Mouse (Mus musculus): ENCODE results near the gene Kpna4. TPM values are rescaled to one million over a fixed set of nuclear protein-coding genes. Genes with fewer than 3 reads are reported as not detected.

Kpna4 gene
- 46.0 and 48.5 TPM in 2 replicates for polyA plus RNA-seq (2014; fragmentation: Nextera tagmentation; extraction: Ambion mirVana)

DNA sequence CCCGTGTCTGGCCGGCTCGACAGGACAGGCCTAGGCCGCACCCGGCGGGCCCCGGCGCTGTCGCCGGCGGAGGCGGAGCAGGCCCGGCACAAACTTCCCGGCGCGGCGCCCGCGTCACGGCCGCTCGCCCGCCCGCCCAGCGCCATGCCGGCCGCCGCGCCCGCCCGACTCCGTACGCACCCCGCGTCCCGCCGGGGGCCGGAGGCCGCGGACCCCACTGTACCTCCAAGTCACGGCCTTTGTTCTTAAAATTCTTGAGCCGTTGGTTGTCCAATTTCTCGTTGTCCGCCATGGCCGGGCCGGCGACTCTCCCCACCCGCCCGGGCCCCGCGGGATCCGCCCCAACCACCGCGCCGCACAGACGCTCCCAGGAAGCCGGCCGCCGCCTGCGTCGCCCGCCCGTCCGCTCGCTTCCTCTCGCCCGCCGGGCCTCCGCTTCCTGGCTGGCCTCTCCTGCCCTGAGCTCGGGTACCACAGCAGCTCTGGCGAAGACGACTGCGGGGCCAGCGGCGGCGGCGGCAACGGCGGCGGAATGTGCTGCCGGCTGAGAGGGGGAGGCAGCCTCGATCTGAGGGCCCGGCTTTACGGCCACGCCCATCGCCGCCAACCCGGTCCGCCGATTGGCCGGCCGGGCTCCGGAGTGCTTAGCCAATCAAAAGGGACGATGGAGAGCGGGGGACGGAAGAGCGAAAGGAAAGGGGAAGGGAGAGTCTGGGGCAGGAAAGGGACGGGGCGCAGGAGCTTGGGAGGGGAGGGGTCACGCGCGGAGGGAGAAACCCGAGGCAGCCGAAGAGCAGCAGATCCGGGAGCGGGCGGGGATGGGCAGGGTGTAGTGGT, at the start of gene Kpna4:
Kpna4 (minus strand) TSS at position 605 of the 837 bp plus-strand sequence.
- H3K4me2 ChIP-seq (ENCODE audit: low read depth): peak within 1 kb of the TSS; percentile 50
- H3K4me3 ChIP-seq (ENCODE audit: low read depth, low read length): peak within 1 kb of the TSS; percentile 95
- ATAC-seq (ENCODE audit: insufficient read depth, low FRiP score, low TSS enrichment) (peak; percentile 98), DNase-seq (ENCODE audit: low spot score) (peak; percentile 97)
- H3K36me3 ChIP-seq (ENCODE audit: control insufficient read depth, insufficient read depth, low read length): no peaks in the 10 kb centered on the region
- H3K27me3 ChIP-seq (ENCODE audit: control insufficient read depth, insufficient read depth, low read length): no peaks in the 10 kb centered on the region
- peaks cover 11% of the 10 kb centered on the region; the same call in 1 of the 2 replicates for H3K4me1 ChIP-seq (ENCODE audit: control insufficient read depth, insufficient read depth, low read length)
- peak within 1 kb of the TSS; percentile 94 for H3K9ac ChIP-seq (ENCODE audit: low read length)
- H3K9me3 ChIP-seq (ENCODE audit: control insufficient read depth, low read length): no peaks in the 10 kb centered on the region
- peak within 1 kb of the TSS; percentile 95 for H3K27ac ChIP-seq (ENCODE audit: low read depth, low read length)
- WGBS: under 1% methylated on average over 90 of the region's 107 CpGs

- DNase-seq (ENCODE audit: low spot score) (no peak), ATAC-seq (ENCODE audit: insufficient read depth, low FRiP score, low TSS enrichment) (no peak)
- H3K4me1 ChIP-seq (ENCODE audit: control insufficient read depth, insufficient read depth, low read length): no peaks in the 10 kb centered on the region
- no peak overlapping the region for H3K27ac ChIP-seq (ENCODE audit: low read depth, low read length)
- H3K4me3 ChIP-seq (ENCODE audit: low read depth, low read length): no peak overlapping the region
- H3K4me2 ChIP-seq (ENCODE audit: low read depth): no peak overlapping the region
- H3K27me3 ChIP-seq (ENCODE audit: control insufficient read depth, insufficient read depth, low read length): no peaks in the 10 kb centered on the region
- no peaks in the 10 kb centered on the region for H3K9me3 ChIP-seq (ENCODE audit: control insufficient read depth, low read length)
- H3K36me3 ChIP-seq (ENCODE audit: control insufficient read depth, insufficient read depth, low read length): no peaks in the 10 kb centered on the region
- no peak overlapping the region for H3K9ac ChIP-seq (ENCODE audit: low read length)
- 26% methylated on average over 1 of the region's 1 CpGs for WGBS
These were observed 48.3 kb upstream of the Kpna4 start for GRCm38 (mm10) chr3:69175229-69175628.

DNA sequence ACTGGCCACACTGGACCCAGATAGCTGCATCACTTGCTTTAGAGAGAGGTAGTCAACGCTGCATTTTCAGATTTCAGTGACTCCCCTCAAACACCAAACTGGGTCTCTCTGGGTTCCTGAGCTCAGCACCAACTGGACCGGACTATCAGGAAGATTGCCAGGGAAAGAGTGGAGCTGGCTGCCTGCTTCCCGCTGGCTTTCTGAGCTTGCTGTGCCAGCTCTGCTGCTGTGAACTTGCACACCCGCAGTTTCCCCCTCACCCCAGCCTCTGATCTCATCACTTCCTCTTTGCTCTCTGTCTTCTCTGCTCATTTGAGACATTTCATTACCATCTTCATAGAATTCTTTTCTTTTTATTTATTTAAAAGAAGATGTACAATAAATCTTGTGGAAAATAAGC, 44.2 kb upstream of the Kpna4 start:
- no peak for ATAC-seq (ENCODE audit: insufficient read depth, low FRiP score, low TSS enrichment)
- H3K36me3 ChIP-seq (ENCODE audit: control insufficient read depth, insufficient read depth, low read length): no peaks in the 10 kb centered on the region
- no peak overlapping the region for H3K9ac ChIP-seq (ENCODE audit: low read length)
- H3K4me2 ChIP-seq (ENCODE audit: low read depth): no peak overlapping the region
- H3K27me3 ChIP-seq (ENCODE audit: control insufficient read depth, insufficient read depth, low read length): no peaks in the 10 kb centered on the region
- H3K27ac ChIP-seq (ENCODE audit: low read depth, low read length): no peak overlapping the region
- 77% methylated on average over 4 of the region's 4 CpGs for WGBS
- no peaks in the 10 kb centered on the region for H3K9me3 ChIP-seq (ENCODE audit: control insufficient read depth, low read length)
- no peaks in the 10 kb centered on the region for H3K4me1 ChIP-seq (ENCODE audit: control insufficient read depth, insufficient read depth, low read length)
- DNase-seq (ENCODE audit: low spot score): no peak
- H3K4me3 ChIP-seq (ENCODE audit: low read depth, low read length): no peak overlapping the region

DNA sequence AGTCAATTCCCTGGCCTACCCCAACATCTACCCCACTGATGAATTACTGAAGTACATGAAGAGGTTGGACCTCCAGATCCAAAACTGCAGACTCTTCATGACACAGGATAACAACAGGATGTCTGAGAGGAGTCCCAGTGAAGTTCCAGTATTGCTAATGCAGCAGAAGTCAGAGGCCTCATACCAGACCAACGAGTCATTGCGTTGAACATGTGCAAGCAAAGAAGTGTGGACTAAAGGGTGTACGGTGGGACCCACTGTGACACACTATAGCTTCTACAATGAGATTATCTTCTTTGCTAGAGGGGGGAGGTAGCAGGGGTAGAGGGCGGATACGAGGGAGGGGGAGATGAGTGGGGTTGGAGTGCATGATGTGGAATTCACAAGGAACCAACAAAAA, 42.9 kb upstream of the Kpna4 start:
- ATAC-seq (ENCODE audit: insufficient read depth, low FRiP score, low TSS enrichment) (no peak), DNase-seq (ENCODE audit: low spot score) (no peak)
- Histone ChIP-seq H3K4me2 (ENCODE audit: low read depth) (no peak overlapping the region), H3K27ac (ENCODE audit: low read depth, low read length) (no peak overlapping the region), H3K4me1 (ENCODE audit: control insufficient read depth, insufficient read depth, low read length) (no peaks in the 10 kb centered on the region), H3K4me3 (ENCODE audit: low read depth, low read length) (no peak overlapping the region), H3K9me3 (ENCODE audit: control insufficient read depth, low read length) (no peaks in the 10 kb centered on the region), H3K9ac (ENCODE audit: low read length) (no peak overlapping the region), H3K36me3 (ENCODE audit: control insufficient read depth, insufficient read depth, low read length) (no peaks in the 10 kb centered on the region), H3K27me3 (ENCODE audit: control insufficient read depth, insufficient read depth, low read length) (no peaks in the 10 kb centered on the region)
- WGBS: 92% methylated on average over 5 of the region's 5 CpGs

DNA sequence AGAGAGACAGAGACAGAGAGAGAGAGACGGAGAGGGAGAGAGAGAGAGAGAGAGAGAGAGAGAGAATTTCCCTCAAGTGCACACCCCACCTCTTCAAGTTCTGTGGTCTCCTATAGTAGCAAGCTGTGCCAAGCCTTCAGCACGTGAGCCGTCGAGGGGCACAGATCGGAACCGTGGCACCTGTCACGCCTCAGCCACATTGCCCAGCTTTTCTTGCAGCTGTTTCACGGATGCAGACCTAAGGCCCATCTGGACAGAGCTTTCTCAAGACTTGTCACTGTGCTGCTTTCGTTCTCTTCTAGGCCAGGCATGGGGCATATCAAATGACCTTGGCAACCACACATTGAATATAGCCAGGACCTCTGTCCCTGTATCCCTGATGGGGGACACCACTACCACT, 41.8 kb upstream of the Kpna4 start:
- Histone ChIP-seq H3K9me3 (ENCODE audit: control insufficient read depth, low read length) (no peaks in the 10 kb centered on the region), H3K9ac (ENCODE audit: low read length) (no peak overlapping the region), H3K36me3 (ENCODE audit: control insufficient read depth, insufficient read depth, low read length) (no peaks in the 10 kb centered on the region), H3K4me3 (ENCODE audit: low read depth, low read length) (no peak overlapping the region), H3K27me3 (ENCODE audit: control insufficient read depth, insufficient read depth, low read length) (no peaks in the 10 kb centered on the region), H3K27ac (ENCODE audit: low read depth, low read length) (no peak overlapping the region), H3K4me2 (ENCODE audit: low read depth) (no peak overlapping the region), H3K4me1 (ENCODE audit: control insufficient read depth, insufficient read depth, low read length) (no peaks in the 10 kb centered on the region)
- 83% methylated on average over 9 of the region's 9 CpGs for WGBS
- DNase-seq (ENCODE audit: low spot score): no peak
- no peak for ATAC-seq (ENCODE audit: insufficient read depth, low FRiP score, low TSS enrichment)

GRCm38 (mm10) chr3:69163057-69163456, 36.1 kb upstream of the Kpna4 start:
- H3K9me3 ChIP-seq (ENCODE audit: control insufficient read depth, low read length): no peaks in the 10 kb centered on the region
- ATAC-seq (ENCODE audit: insufficient read depth, low FRiP score, low TSS enrichment) (no peak), DNase-seq (ENCODE audit: low spot score) (no peak)
- no peak overlapping the region for H3K9ac ChIP-seq (ENCODE audit: low read length)
- no peaks in the 10 kb centered on the region for H3K36me3 ChIP-seq (ENCODE audit: control insufficient read depth, insufficient read depth, low read length)
- H3K4me2 ChIP-seq (ENCODE audit: low read depth): no peak overlapping the region
- no peaks in the 10 kb centered on the region for H3K27me3 ChIP-seq (ENCODE audit: control insufficient read depth, insufficient read depth, low read length)
- H3K27ac ChIP-seq (ENCODE audit: low read depth, low read length): no peak overlapping the region
- H3K4me3 ChIP-seq (ENCODE audit: low read depth, low read length): no peak overlapping the region
- no peaks in the 10 kb centered on the region for H3K4me1 ChIP-seq (ENCODE audit: control insufficient read depth, insufficient read depth, low read length)
- 77% methylated on average over 6 of the region's 6 CpGs for WGBS

- Histone ChIP-seq H3K27ac (ENCODE audit: low read depth, low read length) (no peak overlapping the region), H3K9me3 (ENCODE audit: control insufficient read depth, low read length) (no peaks in the 10 kb centered on the region), H3K27me3 (ENCODE audit: control insufficient read depth, insufficient read depth, low read length) (no peaks in the 10 kb centered on the region), H3K36me3 (ENCODE audit: control insufficient read depth, insufficient read depth, low read length) (no peaks in the 10 kb centered on the region), H3K4me1 (ENCODE audit: control insufficient read depth, insufficient read depth, low read length) (no peaks in the 10 kb centered on the region), H3K4me2 (ENCODE audit: low read depth) (no peak overlapping the region), H3K4me3 (ENCODE audit: low read depth, low read length) (no peak overlapping the region), H3K9ac (ENCODE audit: low read length) (no peak overlapping the region)
- no peak for DNase-seq (ENCODE audit: low spot score)
- no peak for ATAC-seq (ENCODE audit: insufficient read depth, low FRiP score, low TSS enrichment)
- WGBS: 88% methylated on average over 1 of the region's 1 CpGs
These were observed 33.5 kb upstream of the Kpna4 start for GRCm38 (mm10) chr3:69160429-69160828.

GRCm38 (mm10) chr3:69159501-69159900, 32.6 kb upstream of the Kpna4 start:
- DNase-seq (ENCODE audit: low spot score) (no peak), ATAC-seq (ENCODE audit: insufficient read depth, low FRiP score, low TSS enrichment) (no peak)
- H3K9me3 ChIP-seq (ENCODE audit: control insufficient read depth, low read length): no peaks in the 10 kb centered on the region
- H3K4me1 ChIP-seq (ENCODE audit: control insufficient read depth, insufficient read depth, low read length): no peaks in the 10 kb centered on the region
- no peak overlapping the region for H3K4me3 ChIP-seq (ENCODE audit: low read depth, low read length)
- no peak overlapping the region for H3K4me2 ChIP-seq (ENCODE audit: low read depth)
- no peaks in the 10 kb centered on the region for H3K27me3 ChIP-seq (ENCODE audit: control insufficient read depth, insufficient read depth, low read length)
- H3K36me3 ChIP-seq (ENCODE audit: control insufficient read depth, insufficient read depth, low read length): no peaks in the 10 kb centered on the region
- H3K9ac ChIP-seq (ENCODE audit: low read length): no peak overlapping the region
- H3K27ac ChIP-seq (ENCODE audit: low read depth, low read length): no peak overlapping the region
- WGBS: 81% methylated on average over 2 of the region's 2 CpGs

DNA sequence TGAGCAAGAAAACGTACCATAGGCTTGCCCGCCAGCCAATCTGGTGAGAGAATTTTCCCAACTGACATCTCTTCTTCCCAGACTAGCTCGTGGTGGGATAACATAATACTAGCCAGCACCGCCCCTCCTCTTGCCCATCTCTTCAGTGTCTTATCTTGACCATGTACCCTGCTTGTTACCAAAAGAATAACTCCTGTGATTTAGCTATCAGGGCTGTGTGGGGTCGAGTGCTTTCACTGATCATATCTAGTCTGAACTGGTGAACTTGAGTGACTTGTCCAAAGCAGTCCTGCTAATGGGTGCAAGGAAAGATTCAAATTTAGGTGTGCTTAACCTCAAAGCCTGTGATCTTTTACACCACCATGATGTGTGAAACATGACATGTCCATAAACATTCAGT, 31.0 kb upstream of the Kpna4 start:
- no peak overlapping the region for H3K27ac ChIP-seq (ENCODE audit: low read depth, low read length)
- no peak overlapping the region for H3K4me2 ChIP-seq (ENCODE audit: low read depth)
- no peak overlapping the region for H3K9ac ChIP-seq (ENCODE audit: low read length)
- DNase-seq (ENCODE audit: low spot score) (no peak), ATAC-seq (ENCODE audit: insufficient read depth, low FRiP score, low TSS enrichment) (no peak)
- no peak overlapping the region for H3K4me3 ChIP-seq (ENCODE audit: low read depth, low read length)
- H3K36me3 ChIP-seq (ENCODE audit: control insufficient read depth, insufficient read depth, low read length): no peaks in the 10 kb centered on the region
- WGBS: 79% methylated on average over 5 of the region's 5 CpGs
- H3K27me3 ChIP-seq (ENCODE audit: control insufficient read depth, insufficient read depth, low read length): no peaks in the 10 kb centered on the region
- H3K9me3 ChIP-seq (ENCODE audit: control insufficient read depth, low read length): no peaks in the 10 kb centered on the region
- H3K4me1 ChIP-seq (ENCODE audit: control insufficient read depth, insufficient read depth, low read length): no peaks in the 10 kb centered on the region

All from neural tube, embryonic 11.5 days (tissue).